Mouse (Mus musculus): Measurements from ENCODE around the gene Ackr1.

DNA sequence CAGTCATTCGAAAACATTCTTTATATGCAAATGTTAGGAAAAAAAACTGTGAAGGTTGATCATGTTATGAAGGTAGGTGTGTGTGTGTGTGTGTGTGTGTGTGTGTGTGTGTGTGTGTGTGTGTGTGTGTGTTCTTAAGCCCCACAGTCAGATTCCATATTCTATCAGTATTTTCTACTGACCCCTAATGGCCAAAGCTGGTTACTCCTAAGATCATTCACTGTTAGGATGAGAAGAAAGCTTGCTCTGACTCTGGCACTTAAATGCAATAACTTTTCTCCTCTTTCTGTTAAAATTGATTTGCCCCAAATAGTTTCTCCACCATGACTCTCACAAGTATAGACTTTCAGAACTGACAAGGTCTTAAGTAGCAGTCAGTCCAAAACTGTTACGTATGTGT is 23.1 kb upstream of the Ackr1 start:
- no peak for TF ChIP-seq CTCF (IDR thresholded peaks at IDR 0.05; ENCODE audit: extremely low read depth, insufficient read depth, low read length)
- no peak for TF ChIP-seq POLR2A (IDR thresholded peaks at IDR 0.05; ENCODE audit: extremely low read depth, insufficient read depth, low read length)

All from cortical plate, adult 2 months (tissue).